Mouse (Mus musculus) embryonic facial prominence, embryonic 10.5 days (tissue): ENCODE results near the gene Haus4. TPM values are rescaled to one million over a fixed set of nuclear protein-coding genes. Genes with fewer than 3 reads are reported as not detected.

Experiments
- DNase-seq: peaks from one replicate; pipeline ENCODE4 v3.0.0-alpha.2; 2017; ENCODE audit warnings: low spot score
- H3K27ac ChIP-seq: fragments of 300-500 bp; sonication (generic); replicated peaks from 2 replicates; pipeline ENCODE4 v1.5.1; 2016; ENCODE audit warnings: mild to moderate bottlenecking
- H3K27me3 ChIP-seq: fragments of 300-500 bp; sonication (generic); replicated peaks from 2 replicates; pipeline ENCODE4 v1.6.1; 2016; ENCODE audit warnings: low read depth, mild to moderate bottlenecking; ENCODE audit not compliant: poor library complexity, severe bottlenecking
- H3K36me3 ChIP-seq: fragments of 300-500 bp; sonication (generic); replicated peaks from 2 replicates; pipeline ENCODE4 v1.6.1; 2016; ENCODE audit warnings: mild to moderate bottlenecking, moderate library complexity
- H3K4me1 ChIP-seq: fragments of 300-500 bp; sonication (generic); 2 replicates; pipeline ENCODE4 v1.6.1; 2016
- H3K4me3 ChIP-seq: fragments of 300-500 bp; sonication (generic); 2 replicates; pipeline ENCODE4 v1.5.1; 2016; ENCODE audit warnings: mild to moderate bottlenecking, moderate library complexity
- H3K9me3 ChIP-seq: fragments of 300-500 bp; sonication (generic); 2 replicates; pipeline ENCODE4 v1.6.1; 2016; ENCODE audit warnings: mild to moderate bottlenecking
- WGBS: fragments of 180-500 bp; shearing (Covaris S2); methylation state at CpG from one replicate; pipeline ENCODE4 v1.1.7; 2016; 5-methylcytosine and 5-hydroxymethylcytosine counted together
- polyA plus RNA-seq: library from polyadenylated mRNA; unstranded; fragments of >200 nt; fragmentation: Nextera tagmentation; extraction: Ambion mirVana; gene quantifications from 2 replicates; pipeline ENCODE4 v1.2.1, GENCODE M21; 2016

Haus4 gene
- polyA plus RNA-seq, 1 experiment from 2014 or later = 60.5 TPM

GRCm38 (mm10) chr14:54516710-54517310 lies 37.6 kb downstream of the Haus4 start:
- DNase-seq = no peak
- Histone ChIP-seq H3K4me1 (peaks cover 21% of the 10 kb centered on the region), H3K9me3 (peaks cover 11% of the 10 kb centered on the region), H3K4me3 (peak overlapping the region; percentile 82), H3K27ac (peak overlapping the region; percentile 92), H3K27me3 (no peaks in the 10 kb centered on the region), H3K36me3 (peaks cover 41% of the 10 kb centered on the region)
- 7% methylated on average over 17 of the region's 17 CpGs for WGBS

GRCm38 (mm10) chr14:54509774-54510173 lies 44.6 kb downstream of the Haus4 start:
- Histone ChIP-seq H3K27ac (no peak overlapping the region), H3K9me3 (peaks cover 11% of the 10 kb centered on the region), H3K4me1 (no peaks in the 10 kb centered on the region), H3K4me3 (no peak overlapping the region), H3K27me3 (no peaks in the 10 kb centered on the region), H3K36me3 (peaks cover 98% of the 10 kb centered on the region)
- DNase-seq = no peak
- 93% methylated on average over 9 of the region's 9 CpGs for WGBS

DNA sequence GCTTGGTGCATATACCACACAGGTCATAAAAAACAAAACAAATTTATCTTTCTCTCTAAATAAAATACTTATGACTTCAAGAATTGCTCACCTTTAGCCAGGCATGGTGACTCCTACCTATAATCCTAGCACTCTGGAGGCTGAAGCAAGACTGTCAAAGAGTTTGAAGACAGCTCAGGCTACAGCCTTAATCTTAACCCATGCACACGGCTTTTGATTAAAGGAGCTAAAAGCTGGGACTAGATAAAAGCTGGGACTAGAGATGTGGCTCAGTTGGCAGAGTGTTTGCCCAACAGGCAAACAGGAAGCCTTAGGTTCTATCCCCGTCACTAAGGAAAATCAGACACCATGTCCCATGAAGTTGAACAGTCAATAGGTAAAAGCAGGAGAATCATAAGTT lies 51.3 kb downstream of the Haus4 start:
- Histone ChIP-seq H3K9me3 (peaks cover 6% of the 10 kb centered on the region; the same call in 1 of the 2 replicates), H3K4me1 (no peaks in the 10 kb centered on the region), H3K36me3 (peaks cover 34% of the 10 kb centered on the region), H3K27me3 (no peaks in the 10 kb centered on the region), H3K4me3 (no peak overlapping the region), H3K27ac (no peak overlapping the region)
- 80% methylated on average over 2 of the region's 2 CpGs for WGBS
- no peak for DNase-seq

DNA sequence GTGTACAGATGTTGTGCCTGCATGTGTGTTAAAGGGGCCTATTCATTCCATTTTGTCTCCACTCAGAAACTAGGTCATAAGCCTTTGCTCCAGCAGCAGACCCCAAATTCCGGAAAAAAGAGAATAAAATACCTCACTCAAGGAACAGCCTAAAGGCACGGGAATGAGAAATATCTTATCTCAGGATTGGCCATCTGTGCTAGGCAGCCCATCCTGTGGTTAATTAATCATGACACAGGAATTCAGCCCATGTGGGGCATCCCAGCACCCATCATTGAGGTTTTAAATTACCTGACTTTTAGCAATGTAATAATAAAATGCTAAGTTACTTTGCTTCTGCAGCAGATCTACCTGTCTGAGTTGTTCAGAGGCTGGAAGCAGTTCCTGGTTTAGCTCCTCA lies 53.1 kb downstream of the Haus4 start:
- Histone ChIP-seq H3K36me3 (peaks cover 17% of the 10 kb centered on the region), H3K4me3 (no peak overlapping the region), H3K4me1 (no peaks in the 10 kb centered on the region), H3K9me3 (peaks cover 6% of the 10 kb centered on the region; the same call in 1 of the 2 replicates), H3K27ac (no peak overlapping the region), H3K27me3 (no peaks in the 10 kb centered on the region)
- 66% methylated on average over 2 of the region's 2 CpGs for WGBS
- DNase-seq = no peak

DNA sequence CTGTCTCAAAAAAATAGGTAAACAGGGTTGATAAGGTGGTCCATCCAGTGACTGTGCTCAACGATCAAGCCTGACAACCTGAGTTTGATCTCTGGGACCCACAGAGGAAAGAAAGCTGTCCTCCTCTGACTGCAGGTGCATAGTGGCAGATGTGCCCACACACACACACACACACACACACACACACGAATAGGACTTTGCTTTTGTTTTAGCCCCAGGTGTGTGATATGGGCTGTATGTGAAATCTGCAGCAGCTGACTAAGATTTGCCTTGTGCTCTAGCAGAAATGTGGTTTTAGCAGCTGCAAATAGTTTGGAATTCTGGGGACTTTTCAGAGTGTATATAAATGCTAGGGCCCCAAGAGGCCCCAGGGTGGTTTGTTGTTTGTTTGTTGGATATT lies 55.1 kb downstream of the Haus4 start:
- peaks cover 6% of the 10 kb centered on the region; the same call in 1 of the 2 replicates for H3K9me3 ChIP-seq

DNA sequence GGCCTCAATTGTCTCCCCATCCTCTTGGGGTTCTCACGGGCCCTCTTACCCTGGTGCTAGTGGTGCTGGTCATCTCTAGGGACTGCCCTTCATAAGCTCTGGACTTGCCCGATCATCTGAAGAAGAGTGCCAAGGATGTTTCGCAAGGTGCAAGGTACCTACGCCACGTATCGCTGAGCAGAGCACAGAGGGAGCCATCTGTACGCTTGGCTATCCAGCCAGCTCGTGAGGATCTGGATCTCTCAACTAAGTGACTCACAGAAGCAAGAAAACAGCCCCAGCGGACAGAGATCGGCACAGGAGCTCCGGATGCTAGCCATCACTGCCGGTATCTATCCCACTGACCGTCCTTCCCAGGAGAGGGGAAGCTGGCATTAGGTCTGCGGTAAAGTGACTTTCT lies 57.7 kb downstream of the Haus4 start:
- DNase-seq = no peak
- H3K27ac ChIP-seq = no peak overlapping the region
- 86% methylated on average over 14 of the region's 14 CpGs for WGBS
- H3K4me1 ChIP-seq = no peaks in the 10 kb centered on the region
- H3K9me3 ChIP-seq = 0 out of 2 replicates have a peak, but pooled peaks cover 5% of the 10 kb centered on the region
- H3K27me3 ChIP-seq = no peaks in the 10 kb centered on the region
- no peaks in the 10 kb centered on the region for H3K36me3 ChIP-seq
- H3K4me3 ChIP-seq = no peak overlapping the region

More for the DNA sequence above, 55.1 kb downstream of the Haus4 start:
- no peaks in the 10 kb centered on the region for H3K4me1 ChIP-seq
- no peaks in the 10 kb centered on the region for H3K36me3 ChIP-seq
- no peak overlapping the region for H3K27ac ChIP-seq
- DNase-seq = no peak
- no peak overlapping the region for H3K4me3 ChIP-seq
- H3K27me3 ChIP-seq = no peaks in the 10 kb centered on the region
- WGBS = 81% methylated on average over 2 of the region's 2 CpGs

DNA sequence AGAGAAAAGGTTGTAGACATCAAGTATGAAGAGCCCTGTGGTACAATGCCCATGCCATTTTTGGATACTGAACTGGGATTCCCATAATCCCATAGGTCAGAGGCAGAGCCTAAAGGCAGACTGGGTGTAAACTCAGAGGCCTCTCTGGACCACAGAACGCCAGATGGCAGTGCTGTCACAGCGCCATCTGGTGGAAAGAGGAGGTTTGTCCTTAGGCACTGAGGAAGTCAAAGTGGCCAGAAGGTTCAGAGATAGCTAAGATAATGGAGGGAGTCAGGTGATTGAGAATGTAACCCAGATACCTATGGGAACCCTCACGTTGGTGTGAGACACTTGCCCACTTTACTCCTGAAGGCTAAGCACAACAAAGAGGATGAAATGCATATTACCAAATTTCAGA lies 60.2 kb downstream of the Haus4 start:
- H3K36me3 ChIP-seq = no peaks in the 10 kb centered on the region
- no peaks in the 10 kb centered on the region for H3K27me3 ChIP-seq
- under 1% methylated on average over 3 of the region's 3 CpGs for WGBS
- H3K9me3 ChIP-seq = no peaks in the 10 kb centered on the region
- peak; percentile 65 for DNase-seq
- H3K4me3 ChIP-seq = no peak overlapping the region
- H3K27ac ChIP-seq = no peak overlapping the region
- H3K4me1 ChIP-seq = no peaks in the 10 kb centered on the region

DNA sequence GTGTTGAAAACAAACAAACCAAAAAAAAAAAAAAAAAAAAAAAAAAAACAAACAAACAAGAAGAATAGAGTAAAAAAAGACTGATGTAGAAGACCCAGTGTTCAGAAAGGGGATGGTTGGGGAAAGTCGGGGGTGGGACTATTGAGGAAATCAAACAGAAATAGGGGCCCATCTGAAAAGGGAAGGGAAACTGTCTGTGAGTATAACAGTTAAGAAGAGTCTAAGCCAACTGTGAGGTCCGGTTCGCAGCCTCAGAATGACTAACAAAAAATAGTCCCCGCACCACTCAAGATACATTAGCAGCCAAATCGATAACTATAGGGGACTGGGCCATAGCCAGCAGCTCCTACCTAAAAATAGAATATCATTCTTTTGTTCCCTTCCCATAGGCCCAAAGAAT lies 61.2 kb downstream of the Haus4 start:
- Histone ChIP-seq H3K4me1 (no peaks in the 10 kb centered on the region), H3K9me3 (no peaks in the 10 kb centered on the region), H3K27ac (no peak overlapping the region), H3K36me3 (no peaks in the 10 kb centered on the region), H3K27me3 (no peaks in the 10 kb centered on the region), H3K4me3 (no peak overlapping the region)
- no peak for DNase-seq
- 93% methylated on average over 5 of the region's 5 CpGs for WGBS

DNA sequence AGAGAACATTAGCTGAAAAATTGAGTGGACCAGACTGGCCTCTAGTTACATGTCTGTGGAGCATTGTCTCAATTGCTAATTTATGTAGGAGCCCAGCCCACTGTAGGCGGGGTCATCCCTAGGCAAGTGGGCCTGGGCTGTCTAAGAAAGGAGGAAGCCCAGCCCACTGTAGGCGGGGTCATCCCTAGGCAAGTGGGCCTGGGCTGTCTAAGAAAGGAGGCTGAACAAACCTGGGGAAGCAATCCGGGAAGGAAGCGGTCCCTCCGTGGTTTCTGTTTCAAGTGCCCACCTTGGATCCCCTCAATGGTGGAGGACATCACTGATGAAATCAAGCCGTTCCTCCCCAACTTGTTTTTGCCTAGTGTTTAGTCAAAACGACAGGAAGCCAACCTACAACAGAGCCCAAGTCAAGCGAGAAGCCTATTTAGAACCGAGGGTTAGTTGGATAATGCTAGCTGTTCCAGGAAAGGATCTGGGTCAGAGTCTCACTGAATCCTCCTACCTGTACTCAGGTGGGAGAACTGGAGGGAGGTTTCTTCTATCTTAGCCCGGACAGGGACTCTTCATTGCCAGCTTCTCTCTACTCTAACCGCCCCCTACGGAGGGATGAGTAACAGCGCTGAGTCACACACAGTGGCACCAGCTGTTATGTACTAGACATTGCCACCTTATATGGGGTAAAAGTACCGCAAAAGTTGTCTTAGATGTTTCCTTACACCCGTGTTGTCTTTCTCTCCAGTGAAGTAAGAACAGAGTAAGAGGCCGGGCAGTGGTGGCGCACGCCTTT lies 61.9 kb downstream of the Haus4 start:
- Histone ChIP-seq H3K4me3 (no peak overlapping the region), H3K27me3 (no peaks in the 10 kb centered on the region), H3K9me3 (no peaks in the 10 kb centered on the region), H3K27ac (no peak overlapping the region), H3K36me3 (no peaks in the 10 kb centered on the region), H3K4me1 (no peaks in the 10 kb centered on the region)
- 66% methylated on average over 18 of the region's 18 CpGs for WGBS
- DNase-seq = no peak

Other genes starting within 250 kb of the Haus4 start
- 49.1 and 51.5 TPM in 2 replicates for gene Oxa1l, start 193.8 kb downstream of the Haus4 start, polyA plus RNA-seq
- gene Slc7a7, start 136.8 kb downstream of the Haus4 start, polyA plus RNA-seq = 3.6 and 4.2 TPM in 2 replicates
- 201 and 207 TPM in 2 replicates for gene Mrpl52, start 127.7 kb downstream of the Haus4 start, polyA plus RNA-seq
- gene Mmp14, start 123.0 kb downstream of the Haus4 start, polyA plus RNA-seq = 62.7 and 69.5 TPM in 2 replicates
- gene Lrp10, start 90.5 kb downstream of the Haus4 start, polyA plus RNA-seq = 23.2 and 23.4 TPM in 2 replicates
- gene Rem2, start 78.5 kb downstream of the Haus4 start, polyA plus RNA-seq = 9.1 and 9.9 TPM in 2 replicates
- gene Prmt5, start 37.1 kb downstream of the Haus4 start, polyA plus RNA-seq = 139 and 149 TPM in 2 replicates
- gene Ajuba, start 22.9 kb upstream of the Haus4 start, polyA plus RNA-seq = 79.7 and 95.4 TPM in 2 replicates
- 9.3 and 12.4 TPM in 2 replicates for gene 4931414P19Rik, start 51.4 kb upstream of the Haus4 start, polyA plus RNA-seq
- gene Psmb5, start 63.4 kb upstream of the Haus4 start, polyA plus RNA-seq = 486 and 490 TPM in 2 replicates
- 0.04 and 0.12 TPM in 2 replicates for gene Psmb11, start 66.8 kb upstream of the Haus4 start, polyA plus RNA-seq
- not detected in 2 replicates for gene Gm17606, start 86.3 kb upstream of the Haus4 start, polyA plus RNA-seq
- 5.3 and 6.0 TPM in 2 replicates for gene Cdh24, start 86.7 kb upstream of the Haus4 start, polyA plus RNA-seq
- 115 and 116 TPM in 2 replicates for gene 1700123O20Rik, start 131.6 kb upstream of the Haus4 start, polyA plus RNA-seq
- gene Acin1, start 132.3 kb upstream of the Haus4 start, polyA plus RNA-seq = 150 and 152 TPM in 2 replicates
- gene Gm29776, start 144.2 kb upstream of the Haus4 start, polyA plus RNA-seq = 0.10 and 0.12 TPM in 2 replicates
- gene Cebpe, start 157.6 kb upstream of the Haus4 start, polyA plus RNA-seq = not detected in 2 replicates
- gene Slc7a8, start 227.3 kb upstream of the Haus4 start, polyA plus RNA-seq = 1.3 and 1.6 TPM in 2 replicates